Mouse (Mus musculus): ENCODE results near the gene Trex2. TPM values are rescaled to one million over a fixed set of nuclear protein-coding genes. Genes with fewer than 3 reads are reported as not detected.

Gene Trex2
- total RNA-seq (2012; rRNA removed) = not detected in 2 replicates
- polyA plus RNA-seq (2012; ENCODE audit: insufficient read depth in 1 of 2, insufficient read length in 2 of 2, low read depth in 1 of 2, low replicate concordance in 2 of 2, missing spikeins in 1 of 2) = not detected

DNA sequence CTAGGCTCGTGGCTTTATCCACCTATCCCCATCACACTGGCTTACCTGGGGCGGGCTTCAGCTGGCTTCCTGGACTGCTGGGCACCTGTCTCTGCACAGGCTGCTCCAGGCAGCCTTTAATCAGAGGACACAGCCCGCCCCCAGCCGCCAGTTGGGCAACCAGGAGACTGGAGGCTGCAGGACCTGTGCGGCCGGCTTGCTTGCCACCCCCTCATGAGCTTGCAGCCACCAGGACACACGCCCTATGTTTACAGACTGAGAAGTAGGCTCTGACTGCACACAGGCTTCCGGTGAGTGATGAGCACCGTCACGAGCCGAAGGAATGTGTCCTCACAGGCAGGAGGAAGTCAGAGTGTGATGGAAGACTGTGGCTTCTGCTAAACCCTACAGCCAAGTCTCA is at the start of gene Trex2:
Gene Trex2, minus strand, starts transcription at position 93 of the 400 bp plus-strand sequence.
- no peak within 1 kb of the TSS for H3K9ac ChIP-seq (ENCODE audit: control insufficient read depth, low read depth, low read length, poor library complexity, severe bottlenecking)
- peaks cover 0 to 6% of the 10 kb centered on the region in 2 experiments; a peak in 2 of 4 replicates for H3K4me1 ChIP-seq (ENCODE audit: control insufficient read depth in 1 of 2, insufficient read depth in 2 of 2, low read length in 2 of 2)
- no peaks in the 10 kb centered on the region for H3K27me3 ChIP-seq (ENCODE audit: control insufficient read depth in 1 of 2, insufficient read depth in 2 of 2, low read length in 2 of 2)
- no peak within 1 kb of the TSS for H3K4me3 ChIP-seq (ENCODE audit: control insufficient read depth in 1 of 2, insufficient read depth in 1 of 2, low read depth in 2 of 2, low read length in 2 of 2)
- H3K36me3 ChIP-seq (ENCODE audit: control insufficient read depth in 1 of 2, insufficient read depth in 2 of 2, low read length in 2 of 2) = peaks cover 0 to 9% of the 10 kb centered on the region in 2 experiments; a peak in 2 of 4 replicates
- DNase-seq (ENCODE audit: low read depth, low spot score) = no peak
- no peak within 1 kb of the TSS for H3K27ac ChIP-seq (ENCODE audit: control insufficient read depth, low read depth, low read length)
- TF ChIP-seq MYB (IDR thresholded peaks at IDR 0.05; ENCODE audit: low read depth, low read length) (no peak), CTCF (IDR thresholded peaks at IDR 0.05 in 2 of 3, conservative IDR thresholded peaks at IDR 0.05 in 1 of 3; ENCODE audit: control insufficient read depth in 1 of 3, insufficient read depth in 1 of 3, low read depth in 2 of 3, low read length in 3 of 3, poor library complexity in 1 of 3, severe bottlenecking in 1 of 3) (no peak), USF2 (IDR thresholded peaks at IDR 0.05; ENCODE audit: borderline replicate concordance in 1 of 2, insufficient read depth in 1 of 2, low read depth in 1 of 2, low read length in 2 of 2) (no peak), CHD2 (IDR thresholded peaks at IDR 0.05; ENCODE audit: low read length) (no peak), SMC3 (IDR thresholded peaks at IDR 0.05; ENCODE audit: low read depth, low read length) (no peak), TAL1 (IDR thresholded peaks at IDR 0.05; ENCODE audit: low read length) (no peak), ZMIZ1 (IDR thresholded peaks at IDR 0.05; ENCODE audit: low read depth, low read length) (no peak), USF1 (IDR thresholded peaks at IDR 0.05; ENCODE audit: low read depth, low read length) (no peak), GATA1 (IDR thresholded peaks at IDR 0.05; ENCODE audit: low read depth, low read length) (no peak), ZKSCAN1 (IDR thresholded peaks at IDR 0.05; ENCODE audit: low read depth, low read length) (no peak), RAD21 (IDR thresholded peaks at IDR 0.05; ENCODE audit: low read depth, low read length) (no peak)
- H3K9me3 ChIP-seq (replicated peaks; ENCODE audit: insufficient read depth, low read length) = no peaks in the 10 kb centered on the region
- H3K79me2 ChIP-seq (ENCODE audit: control insufficient read depth, insufficient read depth, low read length, poor library complexity) = no peaks in the 10 kb centered on the region

DNA sequence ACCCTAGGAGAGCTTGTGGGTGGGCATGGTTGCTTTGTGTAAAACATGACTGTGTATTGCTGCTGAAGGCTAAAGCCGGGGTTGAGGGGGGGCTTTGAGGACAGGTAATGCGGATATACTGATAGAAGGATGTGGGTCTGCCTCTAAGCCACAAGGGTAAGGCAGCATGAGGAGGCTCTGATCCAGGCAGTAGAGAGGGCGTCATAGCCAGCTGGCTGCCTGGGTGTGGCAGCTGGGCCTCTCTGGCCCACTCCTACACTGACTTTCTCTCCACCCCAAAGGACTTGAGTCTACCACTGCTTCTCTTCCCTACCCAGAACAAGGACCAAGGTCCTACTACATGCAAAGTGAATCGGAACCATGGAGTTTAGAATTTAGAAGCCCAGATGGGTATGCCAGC is 49.7 kb upstream of the Trex2 start:
- no peaks in the 10 kb centered on the region for H3K9me3 ChIP-seq (replicated peaks; ENCODE audit: insufficient read depth, low read length)
- no peak overlapping the region for H3K4me3 ChIP-seq (ENCODE audit: control insufficient read depth in 1 of 2, insufficient read depth in 1 of 2, low read depth in 2 of 2, low read length in 2 of 2)
- TF ChIP-seq MYC (IDR thresholded peaks at IDR 0.05; ENCODE audit: low read depth, low read length) = no peak
- H3K36me3 ChIP-seq (ENCODE audit: control insufficient read depth in 1 of 2, insufficient read depth in 2 of 2, low read length in 2 of 2) = no peaks in the 10 kb centered on the region
- no peaks in the 10 kb centered on the region for H3K4me1 ChIP-seq (ENCODE audit: control insufficient read depth in 1 of 2, insufficient read depth in 2 of 2, low read length in 2 of 2)
- no peaks in the 10 kb centered on the region for H3K79me2 ChIP-seq (ENCODE audit: control insufficient read depth, insufficient read depth, low read length, poor library complexity)
- H3K27ac ChIP-seq (ENCODE audit: control insufficient read depth, low read depth, low read length) = no peak overlapping the region
- no peaks in the 10 kb centered on the region for H3K27me3 ChIP-seq (ENCODE audit: control insufficient read depth in 1 of 2, insufficient read depth in 2 of 2, low read length in 2 of 2)
- no peak for DNase-seq (ENCODE audit: low read depth, low spot score)
- no peak overlapping the region for H3K9ac ChIP-seq (ENCODE audit: control insufficient read depth, low read depth, low read length, poor library complexity, severe bottlenecking)

DNA sequence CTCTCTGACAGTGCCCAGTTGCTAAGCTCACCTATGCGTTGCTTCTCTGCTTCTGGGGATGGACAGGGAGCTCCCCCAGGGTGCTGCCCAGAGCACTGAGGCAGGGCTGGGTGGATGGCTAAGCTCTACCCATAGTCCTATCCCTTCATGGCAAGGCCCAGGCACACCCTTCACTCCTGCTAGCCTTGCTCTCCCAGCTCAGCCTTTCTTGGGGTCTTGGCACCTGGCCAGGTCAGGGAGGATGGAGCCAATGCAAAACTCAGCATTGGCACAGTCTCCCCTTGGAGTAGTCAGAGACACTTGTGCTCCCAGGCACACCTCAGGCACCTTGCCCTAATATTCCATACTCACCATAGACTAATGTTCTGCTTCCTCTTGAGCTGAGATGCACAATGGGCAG is 48.9 kb upstream of the Trex2 start:
- Histone ChIP-seq H3K27ac (ENCODE audit: control insufficient read depth, low read depth, low read length) (no peak overlapping the region), H3K27me3 (ENCODE audit: control insufficient read depth in 1 of 2, insufficient read depth in 2 of 2, low read length in 2 of 2) (no peaks in the 10 kb centered on the region), H3K79me2 (ENCODE audit: control insufficient read depth, insufficient read depth, low read length, poor library complexity) (no peaks in the 10 kb centered on the region), H3K36me3 (ENCODE audit: control insufficient read depth in 1 of 2, insufficient read depth in 2 of 2, low read length in 2 of 2) (no peaks in the 10 kb centered on the region), H3K4me1 (ENCODE audit: control insufficient read depth in 1 of 2, insufficient read depth in 2 of 2, low read length in 2 of 2) (no peaks in the 10 kb centered on the region), H3K9me3 (replicated peaks; ENCODE audit: insufficient read depth, low read length) (no peaks in the 10 kb centered on the region), H3K9ac (ENCODE audit: control insufficient read depth, low read depth, low read length, poor library complexity, severe bottlenecking) (no peak overlapping the region), H3K4me3 (ENCODE audit: control insufficient read depth in 1 of 2, insufficient read depth in 1 of 2, low read depth in 2 of 2, low read length in 2 of 2) (no peak overlapping the region)
- no peak for TF ChIP-seq SMC3 (IDR thresholded peaks at IDR 0.05; ENCODE audit: low read depth, low read length)
- no peak for TF ChIP-seq BHLHE40 (IDR thresholded peaks at IDR 0.05; ENCODE audit: borderline replicate concordance, low read depth, low read length)
- TF ChIP-seq CHD2 (IDR thresholded peaks at IDR 0.05; ENCODE audit: low read length) = no peak
- no peak for TF ChIP-seq JUND (IDR thresholded peaks at IDR 0.05; ENCODE audit: low read depth, low read length)
- TF ChIP-seq MAZ (IDR thresholded peaks at IDR 0.05; ENCODE audit: low read depth, low read length) = no peak
- TF ChIP-seq ZKSCAN1 (IDR thresholded peaks at IDR 0.05; ENCODE audit: low read depth, low read length) = no peak
- no peak for TF ChIP-seq SIN3A (IDR thresholded peaks at IDR 0.05; ENCODE audit: low read length)
- TF ChIP-seq TAL1 (IDR thresholded peaks at IDR 0.05; ENCODE audit: low read length) = no peak
- no peak for TF ChIP-seq ZNF384 (IDR thresholded peaks at IDR 0.05; ENCODE audit: low read depth, low read length)
- TF ChIP-seq RCOR1 (IDR thresholded peaks at IDR 0.05; ENCODE audit: low read depth, low read length) = no peak
- no peak for TF ChIP-seq POLR2AphosphoS5 (IDR thresholded peaks at IDR 0.05; ENCODE audit: borderline replicate concordance, low read depth, low read length)
- TF ChIP-seq USF1 (IDR thresholded peaks at IDR 0.05; ENCODE audit: low read depth, low read length) = no peak
- TF ChIP-seq KAT2A (conservative IDR thresholded peaks at IDR 0.05; ENCODE audit: low read depth, low read length) = no peak
- no peak for DNase-seq (ENCODE audit: low read depth, low spot score)
